Mouse (Mus musculus) liver, embryonic 14.5 days (tissue): ENCODE measurements at regions not wholly inside any gene's neighbourhood (a gene's known extent, or its start where the extent isn't known, plus 50 kb on each side); places are given as distances from the start of the nearest gene placed in this dataset.

ENCODE experiments used
- ATAC-seq: fragments of 200-750 bp; cut with Nextera tagmentation; 2 replicates; pipeline ENCODE4 v1.8.0; 2017; ENCODE audit warnings: moderate number of reproducible peaks, mild to moderate bottlenecking, moderate library complexity; ENCODE audit not compliant: insufficient read depth
- DNase-seq, 3 experiments: peaks; one replicate each; pipeline ENCODE4 v3.0.0-alpha.2; 2012 to 2013; ENCODE audit warnings: low read depth in 3 of 3, low spot score in 3 of 3
- H3K27ac ChIP-seq: fragments of 300-500 bp; sonication (generic); 2 replicates; pipeline ENCODE4 v1.5.1; 2014; ENCODE audit warnings: moderate library complexity, mild to moderate bottlenecking, control low read depth, inconsistent platforms
- H3K27me3 ChIP-seq: fragments of 300-500 bp; sonication (generic); 2 replicates; pipeline ENCODE4 v1.6.1; 2014; ENCODE audit warnings: mild to moderate bottlenecking, low read length, moderate library complexity; ENCODE audit not compliant: control insufficient read depth, insufficient read depth
- H3K36me3 ChIP-seq: fragments of 300-500 bp; sonication (generic); replicated peaks from 2 replicates; pipeline ENCODE4 v1.6.1; 2014; ENCODE audit warnings: low read depth; ENCODE audit not compliant: control insufficient read depth, insufficient read depth
- H3K4me1 ChIP-seq, 2 experiments: fragments of 200-500 bp in 1 of 2; fragments of 300-500 bp in 1 of 2; sonication (generic) in 1 of 2; replicated peaks; 2 replicates each; pipeline ENCODE4 v1.6.1; 2012 to 2014; ENCODE audit warnings: antibody characterized with exemption in 1 of 2, inconsistent platforms in 1 of 2, low read length in 1 of 2; ENCODE audit not compliant: control insufficient read depth in 2 of 2, insufficient read depth in 2 of 2
- H3K4me2 ChIP-seq: fragments of 300-500 bp; sonication (generic); 2 replicates; pipeline ENCODE4 v1.6.1; 2014; ENCODE audit warnings: low read depth, mild to moderate bottlenecking, control low read depth, moderate library complexity
- H3K4me3 ChIP-seq, 2 experiments: fragments of 200-500 bp in 1 of 2; fragments of 300-500 bp in 1 of 2; sonication (generic) in 1 of 2; 2 replicates each; pipeline ENCODE4 v1.5.1; 2012 to 2014; ENCODE audit warnings: low read depth in 2 of 2, low read length in 2 of 2, mild to moderate bottlenecking in 2 of 2, control low read depth in 1 of 2, inconsistent platforms in 1 of 2, moderate library complexity in 1 of 2; ENCODE audit not compliant: insufficient read depth in 1 of 2
- H3K9ac ChIP-seq: fragments of 300-500 bp; sonication (generic); replicated peaks from 2 replicates; pipeline ENCODE4 v1.6.1; 2014; ENCODE audit warnings: mild to moderate bottlenecking, control low read depth, moderate library complexity
- H3K9me3 ChIP-seq: fragments of 300-500 bp; sonication (generic); 2 replicates; pipeline ENCODE4 v1.6.1; 2016; ENCODE audit warnings: low read length, mixed read lengths; ENCODE audit not compliant: control insufficient read depth
- CTCF ChIP-seq: IDR thresholded peaks from 2 replicates; pipeline ENCODE4 v1.5.1; 2016; ENCODE audit warnings: antibody characterized with exemption, low read depth, control low read depth
- EP300 ChIP-seq: IDR thresholded peaks from 2 replicates; pipeline ENCODE4 v1.6.1; 2016; ENCODE audit warnings: antibody characterized with exemption, low read depth
- WGBS: fragments of 180-500 bp; shearing (Covaris S2); extraction: QIAGEN DNeasy Blood & Tissue Kit; methylation state at CpG from one replicate; pipeline ENCODE4 v1.1.7; 2014; ENCODE audit not compliant: insufficient replicate concordance; 5-methylcytosine and 5-hydroxymethylcytosine counted together

DNA sequence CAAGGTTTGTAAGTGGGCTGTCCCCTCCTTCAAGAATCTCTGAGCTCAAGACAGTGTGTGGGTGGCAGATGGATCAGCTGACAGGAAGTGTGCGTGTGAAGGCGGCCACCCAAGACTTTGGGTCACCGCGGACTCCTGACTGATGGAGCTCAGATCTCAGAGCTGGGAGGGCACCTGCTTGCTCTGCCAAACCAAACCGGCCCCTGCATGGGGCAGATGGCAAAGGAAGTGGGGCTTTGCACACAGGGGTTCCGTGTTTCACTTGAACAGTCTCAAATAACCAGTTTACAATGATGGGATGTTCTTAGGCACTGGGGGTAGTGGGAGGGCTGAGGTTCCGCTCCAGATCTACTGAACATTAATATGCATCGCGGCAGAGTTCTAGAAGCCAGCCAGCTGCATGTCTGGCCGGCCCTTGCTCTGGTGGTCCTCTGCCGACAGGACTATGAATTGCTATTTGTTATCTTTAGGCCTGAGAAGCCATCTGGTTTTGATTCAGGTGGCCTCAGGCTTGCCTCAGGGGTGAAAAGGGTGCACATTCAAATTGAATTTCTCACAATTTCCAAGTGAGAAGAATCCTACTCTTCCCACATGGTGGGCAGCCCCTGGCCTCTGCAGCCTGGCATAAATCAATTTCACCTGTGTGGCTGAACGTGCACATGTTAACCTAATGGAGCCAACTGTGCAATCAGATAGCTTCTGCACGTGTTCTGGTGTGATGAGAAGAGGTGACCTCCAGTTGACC, 172.0 kb downstream of the Mylk4 start:
- DNase-seq (no peak), ATAC-seq (no peak)
- TF ChIP-seq CTCF = no peak
- TF ChIP-seq EP300 = no peak
- H3K36me3 ChIP-seq = no peaks in the 10 kb centered on the region
- no peaks in the 10 kb centered on the region for H3K9me3 ChIP-seq
- no peaks in the 10 kb centered on the region for H3K4me1 ChIP-seq
- H3K4me2 ChIP-seq = no peak overlapping the region
- H3K4me3 ChIP-seq = no peak overlapping the region
- H3K9ac ChIP-seq = no peak overlapping the region
- no peak overlapping the region for H3K27ac ChIP-seq
- H3K27me3 ChIP-seq = no peaks in the 10 kb centered on the region
- whole genome bisulfite sequencing = 58% methylated on average over 13 of the region's 13 CpGs

DNA sequence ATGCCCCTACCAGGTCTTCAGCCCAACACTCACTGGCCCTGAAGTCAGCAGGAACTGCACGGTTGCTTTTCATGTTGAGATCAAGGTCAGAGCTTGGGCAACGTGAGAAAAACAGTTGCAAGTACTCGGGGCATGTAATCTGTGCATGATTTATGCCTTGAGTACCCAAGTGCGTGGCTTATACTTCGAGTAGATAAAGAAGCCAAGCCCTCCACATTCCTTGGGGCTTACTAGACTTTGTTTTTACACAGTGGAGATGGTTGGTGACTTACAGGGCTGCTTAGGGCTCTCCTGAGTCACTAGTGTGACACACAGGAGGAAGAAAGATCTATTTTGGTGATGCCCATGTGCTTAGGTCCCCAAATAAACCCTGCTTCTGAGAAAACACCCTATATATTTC, 172.8 kb downstream of the Mylk4 start:
- Histone ChIP-seq H3K4me1 (no peaks in the 10 kb centered on the region), H3K27ac (no peak overlapping the region), H3K4me3 (no peak overlapping the region), H3K9ac (no peak overlapping the region), H3K36me3 (no peaks in the 10 kb centered on the region), H3K9me3 (no peaks in the 10 kb centered on the region), H3K27me3 (no peaks in the 10 kb centered on the region), H3K4me2 (no peak overlapping the region)
- DNase-seq = no peak
- 52% methylated on average over 5 of the region's 5 CpGs for WGBS
- no peak for TF ChIP-seq CTCF
- no peak for TF ChIP-seq EP300
- no peak for ATAC-seq

DNA sequence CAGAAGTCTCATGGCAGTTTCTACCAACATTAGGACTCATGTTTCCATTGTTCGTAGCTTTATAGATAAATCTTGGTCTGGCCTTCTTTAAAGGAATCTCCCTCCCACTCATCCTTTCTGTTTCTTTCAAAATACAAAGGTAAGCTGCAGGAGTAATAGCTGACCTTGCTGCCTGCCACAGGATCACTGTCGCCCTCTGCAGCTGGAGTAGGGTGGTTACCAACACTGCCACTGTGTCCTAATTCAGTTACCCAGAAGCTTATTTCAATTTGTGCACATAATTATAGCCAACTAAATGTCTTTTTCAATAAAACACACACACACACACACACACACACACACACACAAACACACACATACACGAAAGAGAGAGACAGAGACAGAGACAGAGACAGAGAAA, 175.3 kb downstream of the Mylk4 start:
- no peaks in the 10 kb centered on the region for H3K36me3 ChIP-seq
- no peaks in the 10 kb centered on the region for H3K4me1 ChIP-seq
- no peak overlapping the region for H3K4me2 ChIP-seq
- no peak overlapping the region for H3K4me3 ChIP-seq
- no peaks in the 10 kb centered on the region for H3K9me3 ChIP-seq
- 50% methylated on average over 3 of the region's 3 CpGs for WGBS
- DNase-seq (no peak), ATAC-seq (no peak)
- no peaks in the 10 kb centered on the region for H3K27me3 ChIP-seq
- no peak overlapping the region for H3K27ac ChIP-seq
- no peak overlapping the region for H3K9ac ChIP-seq
- TF ChIP-seq EP300 (no peak), CTCF (peak; percentile 26; the same call in 1 of the 2 replicates)

DNA sequence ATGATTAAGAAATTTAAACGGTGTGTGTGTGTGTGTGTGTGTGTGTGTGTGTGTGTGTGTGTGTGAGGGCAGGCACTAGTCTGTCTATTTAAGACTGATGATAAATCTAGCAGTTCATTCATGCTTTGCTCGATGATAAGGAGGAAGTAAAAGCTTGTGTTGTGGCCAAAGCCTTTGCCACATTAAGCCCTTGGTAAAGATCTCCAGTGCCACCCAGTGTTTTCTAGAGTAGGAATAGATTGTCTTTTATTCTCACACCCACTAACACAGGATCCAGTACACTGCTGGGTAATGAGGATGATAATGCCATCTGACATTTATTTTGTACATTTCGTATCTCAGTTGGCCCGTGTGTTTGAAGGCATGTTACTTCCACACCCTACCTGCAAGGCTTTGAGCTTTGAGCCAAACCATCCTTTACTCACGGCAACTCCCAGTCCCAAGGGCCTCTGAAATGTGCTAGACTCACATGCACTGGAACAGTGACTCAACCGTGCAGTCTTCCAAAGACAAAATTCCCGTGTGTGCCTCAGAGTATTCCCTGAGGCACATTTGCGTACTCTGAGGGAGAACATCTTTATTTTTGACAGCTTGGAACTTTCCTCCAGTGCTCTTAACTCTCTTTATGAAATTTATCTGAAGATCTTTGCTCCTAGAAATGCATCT, 179.7 kb downstream of the Mylk4 start:
- TF ChIP-seq EP300 = no peak
- no peak for TF ChIP-seq CTCF

DNA sequence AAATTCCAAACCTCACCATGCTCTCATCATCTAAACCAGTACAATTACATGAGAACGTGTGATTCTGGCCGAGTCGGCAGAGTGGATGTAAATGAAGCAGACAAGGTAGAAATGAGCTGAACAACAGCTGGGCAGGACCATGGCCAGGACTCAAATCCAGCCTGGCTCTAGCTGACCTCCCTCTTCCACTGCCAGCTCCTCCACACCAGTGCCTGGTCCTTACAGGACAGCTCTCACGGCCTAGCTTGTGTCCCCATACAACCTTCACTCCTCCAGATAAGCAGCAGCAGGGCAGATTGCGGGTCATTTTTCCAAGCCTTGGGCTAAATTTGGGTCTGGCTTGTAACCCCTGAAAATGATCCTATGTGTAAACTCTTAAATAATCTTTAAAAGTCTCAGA, 182.4 kb downstream of the Mylk4 start:
- no peaks in the 10 kb centered on the region for H3K4me1 ChIP-seq
- no peak overlapping the region for H3K9ac ChIP-seq
- no peak for ATAC-seq
- H3K27me3 ChIP-seq = no peaks in the 10 kb centered on the region
- H3K4me2 ChIP-seq = no peak overlapping the region
- no peak overlapping the region for H3K4me3 ChIP-seq
- DNase-seq = no peak
- TF ChIP-seq CTCF = no peak
- no peak for TF ChIP-seq EP300
- H3K27ac ChIP-seq = no peak overlapping the region
- no peaks in the 10 kb centered on the region for H3K36me3 ChIP-seq
- H3K9me3 ChIP-seq = no peaks in the 10 kb centered on the region
- 67% methylated on average over 5 of the region's 5 CpGs for WGBS

More for the DNA sequence above, 179.7 kb downstream of the Mylk4 start:
- WGBS = 58% methylated on average over 8 of the region's 8 CpGs
- H3K36me3 ChIP-seq = no peaks in the 10 kb centered on the region
- no peak overlapping the region for H3K4me3 ChIP-seq
- no peak overlapping the region for H3K9ac ChIP-seq
- H3K4me1 ChIP-seq = no peaks in the 10 kb centered on the region
- ATAC-seq (no peak), DNase-seq (no peak)
- no peaks in the 10 kb centered on the region for H3K9me3 ChIP-seq
- H3K27ac ChIP-seq = no peak overlapping the region
- no peak overlapping the region for H3K4me2 ChIP-seq
- H3K27me3 ChIP-seq = no peaks in the 10 kb centered on the region
